Mouse (Mus musculus) right cerebral cortex, adult 2 months (tissue): ENCODE data around the gene Tmem63b.

Experiments used
- DNase-seq, 2 experiments: peaks; one replicate each; pipeline ENCODE4 v3.0.0; 2021 to 2022; ENCODE audit warnings: low spot score in 2 of 2

Gene Tmem63b

GRCm38 (mm10) chr17:45706796-45707195 is 20.1 kb upstream of the Tmem63b start:
- no peak for DNase-seq

GRCm38 (mm10) chr17:45703187-45703586 is 16.5 kb upstream of the Tmem63b start:
- no peak for DNase-seq

- DNase-seq, result no peak
These were observed 15.5 kb upstream of the Tmem63b start for GRCm38 (mm10) chr17:45702254-45702653.

GRCm38 (mm10) chr17:45701236-45701591 is 14.5 kb upstream of the Tmem63b start:
- no peak for DNase-seq

GRCm38 (mm10) chr17:45700496-45701235 is 14.0 kb upstream of the Tmem63b start:
- DNase-seq, result no peak

GRCm38 (mm10) chr17:45699039-45699740 is 12.5 kb upstream of the Tmem63b start:
- DNase-seq, result no peak

- no peak for DNase-seq
These were observed 11.7 kb upstream of the Tmem63b start for GRCm38 (mm10) chr17:45698368-45698767.

- no peak for DNase-seq
These were observed 10.3 kb upstream of the Tmem63b start for GRCm38 (mm10) chr17:45696981-45697380.

- peak in 1 of 2 experiments; percentile 18 for DNase-seq
These were observed 8.8 kb upstream of the Tmem63b start for GRCm38 (mm10) chr17:45695227-45696120.

- DNase-seq, result no peak
These were observed 7.3 kb upstream of the Tmem63b start for GRCm38 (mm10) chr17:45693812-45694565.

- DNase-seq, result no peak
These were observed 5.5 kb upstream of the Tmem63b start for GRCm38 (mm10) chr17:45692159-45692558.

- DNase-seq, result no peak
These were observed 3.3 kb upstream of the Tmem63b start for GRCm38 (mm10) chr17:45690044-45690443.

- no peak for DNase-seq
These were observed 2.4 kb upstream of the Tmem63b start for GRCm38 (mm10) chr17:45689120-45689519.

GRCm38 (mm10) chr17:45686093-45686619 is 549 bp downstream of the Tmem63b start, which contains the start of gene Mrpl14:
TSS of gene Mrpl14 (plus strand) at chr17:45686322.
- DNase-seq, result peak; percentile 89 to 93

GRCm38 (mm10) chr17:45685171-45686092 is 1.3 kb downstream of the Tmem63b start:
- peak; percentile 44 for DNase-seq

GRCm38 (mm10) chr17:45684667-45685131 is 2.0 kb downstream of the Tmem63b start:
- peak in 1 of 2 experiments; percentile 18 for DNase-seq

- no peak for DNase-seq
These were observed 3.9 kb downstream of the Tmem63b start for GRCm38 (mm10) chr17:45682843-45683242.

- no peak for DNase-seq
These were observed 5.1 kb downstream of the Tmem63b start for GRCm38 (mm10) chr17:45681588-45681987.

- peak; percentile 78 to 80 for DNase-seq
These were observed 6.2 kb downstream of the Tmem63b start for GRCm38 (mm10) chr17:45680391-45680980.
